Mouse (Mus musculus): ENCODE measurements at regions not wholly inside any gene's neighbourhood (a gene's known extent, or its start where the extent isn't known, plus 50 kb on each side); places are given as distances from the start of the nearest gene placed in this dataset.

- no peaks in the 10 kb centered on the region for H3K9me3 ChIP-seq
- 68% methylated on average over 11 of the region's 11 CpGs for WGBS
- no peaks in the 10 kb centered on the region for H3K27me3 ChIP-seq (replicated peaks; ENCODE audit: low read depth, poor library complexity, severe bottlenecking)
- peaks cover 6% of the 10 kb centered on the region for H3K4me1 ChIP-seq
- no peak for DNase-seq (ENCODE audit: low spot score)
- no peaks in the 10 kb centered on the region for H3K36me3 ChIP-seq (replicated peaks)
- no peak overlapping the region for H3K27ac ChIP-seq (replicated peaks)
- no peak overlapping the region for H3K4me3 ChIP-seq
Observed at GRCm38 (mm10) chr13:47298010-47298409, 175.6 kb downstream of the Rnf144b start.

GRCm38 (mm10) chr13:47300486-47300885 is 178.0 kb downstream of the Rnf144b start:
- no peak overlapping the region for H3K4me3 ChIP-seq
- H3K4me1 ChIP-seq: peaks cover 6% of the 10 kb centered on the region
- no peaks in the 10 kb centered on the region for H3K9me3 ChIP-seq
- no peaks in the 10 kb centered on the region for H3K27me3 ChIP-seq (replicated peaks; ENCODE audit: low read depth, poor library complexity, severe bottlenecking)
- WGBS: 62% methylated on average over 2 of the region's 2 CpGs
- no peak overlapping the region; the same call in 1 of the 2 replicates for H3K27ac ChIP-seq (replicated peaks)
- DNase-seq (ENCODE audit: low spot score): no peak
- no peaks in the 10 kb centered on the region for H3K36me3 ChIP-seq (replicated peaks)

- no peaks in the 10 kb centered on the region for H3K36me3 ChIP-seq (replicated peaks)
- peak; percentile 29 for DNase-seq (ENCODE audit: low spot score)
- H3K27ac ChIP-seq (replicated peaks): no peak overlapping the region; the same call in 1 of the 2 replicates
- H3K4me3 ChIP-seq: no peak overlapping the region
- H3K4me1 ChIP-seq: peaks cover 6% of the 10 kb centered on the region
- WGBS: 67% methylated on average over 3 of the region's 3 CpGs
- H3K27me3 ChIP-seq (replicated peaks; ENCODE audit: low read depth, poor library complexity, severe bottlenecking): no peaks in the 10 kb centered on the region
- no peaks in the 10 kb centered on the region for H3K9me3 ChIP-seq
Observed at GRCm38 (mm10) chr13:47301070-47301469, 178.6 kb downstream of the Rnf144b start.

- Histone ChIP-seq H3K27me3 (replicated peaks; ENCODE audit: low read depth, poor library complexity, severe bottlenecking) (0 out of 2 replicates have a peak, but pooled peaks cover 3% of the 10 kb centered on the region), H3K9me3 (no peaks in the 10 kb centered on the region), H3K36me3 (replicated peaks) (no peaks in the 10 kb centered on the region), H3K27ac (replicated peaks) (no peak overlapping the region), H3K4me1 (peaks cover 13% of the 10 kb centered on the region), H3K4me3 (no peak overlapping the region)
- no peak for DNase-seq (ENCODE audit: low spot score)
- WGBS: 92% methylated on average over 6 of the region's 6 CpGs
Observed at GRCm38 (mm10) chr13:47309492-47309891, 187.0 kb downstream of the Rnf144b start.

GRCm38 (mm10) chr13:47310751-47311202 is 188.3 kb downstream of the Rnf144b start:
- Histone ChIP-seq H3K27ac (replicated peaks) (peak overlapping the region; percentile 27; the same call in 1 of the 2 replicates), H3K9me3 (no peaks in the 10 kb centered on the region), H3K27me3 (replicated peaks; ENCODE audit: low read depth, poor library complexity, severe bottlenecking) (0 out of 2 replicates have a peak, but pooled peaks cover 3% of the 10 kb centered on the region), H3K4me3 (no peak overlapping the region), H3K4me1 (peaks cover 13% of the 10 kb centered on the region), H3K36me3 (replicated peaks) (no peaks in the 10 kb centered on the region)
- peak; percentile 52 for DNase-seq (ENCODE audit: low spot score)
- WGBS: 38% methylated on average over 7 of the region's 7 CpGs

- 40% methylated on average over 8 of the region's 8 CpGs for WGBS
- Histone ChIP-seq H3K36me3 (replicated peaks) (no peaks in the 10 kb centered on the region), H3K27me3 (replicated peaks; ENCODE audit: low read depth, poor library complexity, severe bottlenecking) (no peaks in the 10 kb centered on the region), H3K4me3 (no peak overlapping the region), H3K4me1 (peaks cover 13% of the 10 kb centered on the region), H3K9me3 (no peaks in the 10 kb centered on the region), H3K27ac (replicated peaks) (peak overlapping the region; percentile 48)
- DNase-seq (ENCODE audit: low spot score): peak; percentile 55
Observed at GRCm38 (mm10) chr13:47319549-47319948, 197.1 kb downstream of the Rnf144b start.

GRCm38 (mm10) chr13:47321876-47322275 is 199.4 kb downstream of the Rnf144b start:
- H3K4me1 ChIP-seq: peaks cover 13% of the 10 kb centered on the region
- H3K9me3 ChIP-seq: no peaks in the 10 kb centered on the region
- no peak overlapping the region for H3K27ac ChIP-seq (replicated peaks)
- WGBS: 81% methylated on average over 1 of the region's 1 CpGs
- H3K4me3 ChIP-seq: no peak overlapping the region
- H3K36me3 ChIP-seq (replicated peaks): no peaks in the 10 kb centered on the region
- no peaks in the 10 kb centered on the region for H3K27me3 ChIP-seq (replicated peaks; ENCODE audit: low read depth, poor library complexity, severe bottlenecking)
- DNase-seq (ENCODE audit: low spot score): no peak

DNA sequence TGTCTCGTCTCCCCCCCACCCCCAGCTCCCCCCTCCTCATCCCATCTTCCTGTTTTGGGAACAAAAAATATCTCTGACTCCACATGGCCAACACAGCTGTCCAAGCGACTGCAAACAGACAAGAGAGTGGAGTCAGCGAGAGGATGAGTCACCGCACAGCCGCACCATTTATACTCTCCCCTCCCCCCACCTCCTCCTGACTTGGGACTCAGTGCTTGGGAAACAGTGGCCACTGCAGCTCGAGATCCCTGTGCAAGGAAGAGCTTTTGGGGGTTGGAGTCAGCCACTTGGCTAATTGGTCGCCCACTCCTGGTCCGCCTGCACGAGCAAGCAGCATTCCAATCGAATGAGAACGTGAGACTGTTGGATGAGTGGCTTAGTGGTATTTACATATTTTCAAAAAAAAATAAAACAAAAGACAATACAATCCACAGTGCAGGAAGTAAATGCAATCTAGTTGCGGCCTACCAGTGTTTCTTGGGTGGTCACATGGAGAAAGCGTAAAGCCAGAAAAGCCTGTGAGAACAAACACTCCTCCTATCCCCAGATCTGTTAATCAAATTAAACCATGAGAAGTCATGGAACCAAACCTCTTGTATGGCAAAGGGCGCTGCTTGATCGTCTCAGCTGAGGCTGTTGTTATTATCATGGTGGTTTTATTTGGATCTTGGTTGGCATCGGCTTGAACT is 213.7 kb downstream of the Rnf144b start:
- 70% methylated on average over 16 of the region's 16 CpGs for WGBS
- Histone ChIP-seq H3K27ac (replicated peaks) (0 out of 2 replicates have a peak overlapping the region, but pooled peaks have one; percentile 15), H3K27me3 (replicated peaks; ENCODE audit: low read depth, poor library complexity, severe bottlenecking) (no peaks in the 10 kb centered on the region), H3K9me3 (no peaks in the 10 kb centered on the region), H3K4me3 (no peak overlapping the region), H3K4me1 (peaks cover 12% of the 10 kb centered on the region), H3K36me3 (replicated peaks) (no peaks in the 10 kb centered on the region)
- DNase-seq (ENCODE audit: low spot score): peak; percentile 26

- WGBS: 90% methylated on average over 15 of the region's 15 CpGs
- H3K4me1 ChIP-seq: peaks cover 12% of the 10 kb centered on the region
- H3K4me3 ChIP-seq: no peak overlapping the region
Observed at GRCm38 (mm10) chr13:47336865-47337441, 214.5 kb downstream of the Rnf144b start.

DNA sequence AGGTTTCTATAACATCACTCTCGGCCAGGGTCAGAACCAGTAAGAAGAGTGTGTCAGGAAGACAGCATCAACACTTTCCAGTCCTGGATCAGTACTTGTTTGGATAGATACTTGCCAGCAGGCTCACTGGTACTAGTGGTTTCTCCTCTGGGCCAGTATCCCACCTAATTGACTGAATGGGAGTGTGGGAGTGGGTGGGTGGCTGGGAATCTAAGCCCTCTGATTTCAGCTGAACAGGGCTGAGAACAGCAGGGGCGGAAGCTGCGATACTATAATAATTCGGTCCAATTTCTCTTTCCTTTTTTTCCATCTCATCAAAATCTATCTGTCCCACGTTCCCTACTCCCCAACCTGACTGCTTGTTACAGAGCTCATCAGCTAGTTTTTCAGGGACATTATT is 217.0 kb downstream of the Rnf144b start:
- H3K4me1 ChIP-seq: peaks cover 12% of the 10 kb centered on the region
- H3K36me3 ChIP-seq (replicated peaks): no peaks in the 10 kb centered on the region
- no peak overlapping the region for H3K27ac ChIP-seq (replicated peaks)
- no peak for DNase-seq (ENCODE audit: low spot score)
- H3K27me3 ChIP-seq (replicated peaks; ENCODE audit: low read depth, poor library complexity, severe bottlenecking): no peaks in the 10 kb centered on the region
- no peak overlapping the region for H3K4me3 ChIP-seq
- 73% methylated on average over 5 of the region's 5 CpGs for WGBS
- H3K9me3 ChIP-seq: no peaks in the 10 kb centered on the region

More at GRCm38 (mm10) chr13:47336865-47337441, 214.5 kb downstream of the Rnf144b start:
- Histone ChIP-seq H3K27ac (replicated peaks) (no peak overlapping the region; the same call in 1 of the 2 replicates), H3K9me3 (no peaks in the 10 kb centered on the region), H3K27me3 (replicated peaks; ENCODE audit: low read depth, poor library complexity, severe bottlenecking) (no peaks in the 10 kb centered on the region), H3K36me3 (replicated peaks) (no peaks in the 10 kb centered on the region)
- DNase-seq (ENCODE audit: low spot score): no peak

DNA sequence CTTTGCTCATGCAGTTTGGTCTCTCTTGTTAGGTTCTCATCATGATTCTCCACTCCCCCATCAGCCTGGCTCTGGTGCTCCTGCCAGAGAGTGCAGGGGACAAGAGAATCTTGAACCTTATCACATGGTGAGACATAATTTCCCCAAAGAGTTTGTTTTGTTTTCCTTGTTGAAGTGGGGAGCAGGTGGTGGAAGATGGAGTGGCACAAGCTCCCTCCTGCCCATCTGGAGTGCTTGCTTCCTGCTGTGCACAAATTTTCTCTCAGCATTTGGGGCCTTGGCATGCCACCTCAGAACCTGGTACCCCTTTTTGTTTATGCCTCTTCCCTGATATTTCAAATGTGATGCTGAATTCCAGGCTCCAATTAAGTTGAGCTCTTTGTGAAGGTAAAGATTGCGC is 219.9 kb downstream of the Rnf144b start:
- Histone ChIP-seq H3K36me3 (replicated peaks) (no peaks in the 10 kb centered on the region), H3K4me1 (no peaks in the 10 kb centered on the region), H3K27ac (replicated peaks) (no peak overlapping the region), H3K9me3 (no peaks in the 10 kb centered on the region), H3K27me3 (replicated peaks; ENCODE audit: low read depth, poor library complexity, severe bottlenecking) (no peaks in the 10 kb centered on the region), H3K4me3 (no peak overlapping the region)
- 90% methylated on average over 1 of the region's 1 CpGs for WGBS
- no peak for DNase-seq (ENCODE audit: low spot score)

GRCm38 (mm10) chr13:47345576-47345975 is 223.1 kb downstream of the Rnf144b start:
- Histone ChIP-seq H3K27me3 (replicated peaks; ENCODE audit: low read depth, poor library complexity, severe bottlenecking) (no peaks in the 10 kb centered on the region), H3K36me3 (replicated peaks) (no peaks in the 10 kb centered on the region), H3K4me3 (no peak overlapping the region), H3K4me1 (peaks cover 4% of the 10 kb centered on the region; the same call in 1 of the 2 replicates), H3K9me3 (no peaks in the 10 kb centered on the region), H3K27ac (replicated peaks) (no peak overlapping the region)
- 47% methylated on average over 9 of the region's 9 CpGs for WGBS
- DNase-seq (ENCODE audit: low spot score): no peak

GRCm38 (mm10) chr13:47347835-47348234 is 225.4 kb downstream of the Rnf144b start:
- DNase-seq (ENCODE audit: low spot score): no peak
- no peaks in the 10 kb centered on the region for H3K36me3 ChIP-seq (replicated peaks)
- no peak overlapping the region for H3K4me3 ChIP-seq
- WGBS: 72% methylated on average over 6 of the region's 6 CpGs
- H3K27me3 ChIP-seq (replicated peaks; ENCODE audit: low read depth, poor library complexity, severe bottlenecking): no peaks in the 10 kb centered on the region
- no peaks in the 10 kb centered on the region for H3K9me3 ChIP-seq
- H3K27ac ChIP-seq (replicated peaks): no peak overlapping the region
- H3K4me1 ChIP-seq: peaks cover 6% of the 10 kb centered on the region; the same call in 1 of the 2 replicates
